Mouse (Mus musculus) monocyte, adult 5-6 weeks (primary cell): ENCODE data around the gene Dct. TPM values are rescaled to one million over a fixed set of nuclear protein-coding genes. Genes with fewer than 3 reads are reported as not detected.

ENCODE experiments used
- ATAC-seq: fragments of 153-309, 156-312 bp; replicated peaks from 2 replicates; pipeline ENCODE4 v1.8.0; 2017; ENCODE audit warnings: mild to moderate bottlenecking; ENCODE audit not compliant: low TSS enrichment, insufficient number of reproducible peaks, severe bottlenecking, poor library complexity, low FRiP score
- total RNA-seq: library from RNA; stranded (forward); fragments of 200-1000, 200-491, 200-594 nt; gene quantifications from 3 replicates; pipeline ENCODE4 v1.2.3, GENCODE M21; 2017

Dct gene
- total RNA-seq, 1 experiment from 2014 or later, result not detected

GRCm38 (mm10) chr14:118050431-118050830 lies 1.6 kb downstream of the Dct start:
- ATAC-seq, result no peak

GRCm38 (mm10) chr14:118049648-118050238 lies 2.3 kb downstream of the Dct start:
- no peak for ATAC-seq

- no peak for ATAC-seq
These were observed 9.1 kb downstream of the Dct start for GRCm38 (mm10) chr14:118042963-118043362.

- ATAC-seq, result no peak
These were observed 9.8 kb downstream of the Dct start for GRCm38 (mm10) chr14:118042066-118042762.

- ATAC-seq, result no peak
These were observed 11.3 kb downstream of the Dct start for GRCm38 (mm10) chr14:118040550-118041250.

- ATAC-seq, result no peak
These were observed 13.0 kb downstream of the Dct start for GRCm38 (mm10) chr14:118039074-118039473.

- ATAC-seq, result no peak
These were observed 24.5 kb downstream of the Dct start for GRCm38 (mm10) chr14:118027564-118027963.

- no peak for ATAC-seq
These were observed 30.0 kb downstream of the Dct start for GRCm38 (mm10) chr14:118021867-118022543.

- ATAC-seq, result no peak
These were observed 32.7 kb downstream of the Dct start for GRCm38 (mm10) chr14:118019314-118019713.

GRCm38 (mm10) chr14:118013237-118013636 lies 38.8 kb downstream of the Dct start:
- no peak for ATAC-seq

GRCm38 (mm10) chr14:118009541-118009940 lies 42.5 kb downstream of the Dct start:
- no peak for ATAC-seq

- ATAC-seq, result no peak
These were observed 46.3 kb downstream of the Dct start for GRCm38 (mm10) chr14:118005697-118006096.

- no peak for ATAC-seq
These were observed 47.6 kb downstream of the Dct start for GRCm38 (mm10) chr14:118004434-118004833.

- no peak for ATAC-seq
These were observed 58.2 kb downstream of the Dct start for GRCm38 (mm10) chr14:117993845-117994244.

- no peak for ATAC-seq
These were observed 59.3 kb downstream of the Dct start for GRCm38 (mm10) chr14:117992600-117993256.

- no peak for ATAC-seq
These were observed 61.8 kb downstream of the Dct start for GRCm38 (mm10) chr14:117990203-117990602.

GRCm38 (mm10) chr14:117988444-117988843 lies 63.6 kb downstream of the Dct start:
- ATAC-seq, result no peak

GRCm38 (mm10) chr14:117981532-117981931 lies 70.5 kb downstream of the Dct start:
- no peak for ATAC-seq

GRCm38 (mm10) chr14:117972576-117972975 lies 79.5 kb downstream of the Dct start:
- ATAC-seq, result no peak
